Mouse (Mus musculus) midbrain, embryonic 14.5 days (tissue): ENCODE results near the gene Pin1. TPM values are rescaled to one million over a fixed set of nuclear protein-coding genes. Genes with fewer than 3 reads are reported as not detected.
A peak's percentile ranks its signal among the peaks of the same experiment; 100 is the strongest.
"Not testable (repeated sequence)": the region's sequence is repeated elsewhere in the genome, so short reads cannot be mapped to it uniquely, and the experiment has no call there.

Experiments used
- ATAC-seq: fragments of 200-750 bp; cut with Nextera tagmentation; 2 replicates; pipeline ENCODE4 v1.8.0; 2017; ENCODE audit warnings: moderate number of reproducible peaks, moderate library complexity; ENCODE audit not compliant: low FRiP score, low TSS enrichment
- DNase-seq: peaks from one replicate; pipeline ENCODE4 v3.0.0-alpha.2; 2015
- H3K27ac ChIP-seq: fragments of 300-500 bp; sonication (generic); replicated peaks from 2 replicates; pipeline ENCODE4 v1.5.1; 2014; ENCODE audit warnings: mild to moderate bottlenecking, low read depth, low read length, moderate library complexity
- H3K27me3 ChIP-seq: fragments of 300-500 bp; sonication (generic); 2 replicates; pipeline ENCODE4 v1.6.1; 2014; ENCODE audit warnings: low read length, control low read depth, mixed read lengths; ENCODE audit not compliant: control insufficient read depth, insufficient read depth
- H3K36me3 ChIP-seq: fragments of 300-500 bp; sonication (generic); 2 replicates; pipeline ENCODE4 v1.6.1; 2014; ENCODE audit warnings: low read length, control low read depth; ENCODE audit not compliant: control insufficient read depth, insufficient read depth
- H3K4me1 ChIP-seq: fragments of 300-500 bp; sonication (generic); 2 replicates; pipeline ENCODE4 v1.6.1; 2014; ENCODE audit warnings: mild to moderate bottlenecking, antibody characterized with exemption, low read length, control low read depth; ENCODE audit not compliant: control insufficient read depth, insufficient read depth
- H3K4me2 ChIP-seq: fragments of 300-500 bp; sonication (generic); 2 replicates; pipeline ENCODE4 v1.6.1; 2014; ENCODE audit warnings: mild to moderate bottlenecking, low read length, moderate library complexity
- H3K4me3 ChIP-seq: fragments of 300-500 bp; sonication (generic); replicated peaks from 2 replicates; pipeline ENCODE4 v1.5.1; 2014; ENCODE audit warnings: low read depth, low read length
- H3K9ac ChIP-seq: fragments of 300-500 bp; sonication (generic); replicated peaks from 2 replicates; pipeline ENCODE4 v1.6.1; 2014; ENCODE audit warnings: mild to moderate bottlenecking, low read length, moderate library complexity
- H3K9me3 ChIP-seq: fragments of 300-500 bp; sonication (generic); 2 replicates; pipeline ENCODE4 v1.6.1; 2016; ENCODE audit warnings: low read length, control low read depth, mixed read lengths; ENCODE audit not compliant: control insufficient read depth
- WGBS: fragments of 180-500 bp; shearing (Covaris S2); extraction: QIAGEN DNeasy Blood & Tissue Kit; methylation state at CpG from one replicate; pipeline ENCODE4 v1.1.7; 2014; 5-methylcytosine and 5-hydroxymethylcytosine counted together
- polyA plus RNA-seq: library from polyadenylated mRNA; unstranded; fragments of >200 nt; fragmentation: Nextera tagmentation; extraction: Ambion mirVana; gene quantifications from 2 replicates; pipeline ENCODE4 v1.2.1, GENCODE M21; 2014

Gene Pin1
- polyA plus RNA-seq, result 56.7 and 68.6 TPM in 2 replicates

DNA sequence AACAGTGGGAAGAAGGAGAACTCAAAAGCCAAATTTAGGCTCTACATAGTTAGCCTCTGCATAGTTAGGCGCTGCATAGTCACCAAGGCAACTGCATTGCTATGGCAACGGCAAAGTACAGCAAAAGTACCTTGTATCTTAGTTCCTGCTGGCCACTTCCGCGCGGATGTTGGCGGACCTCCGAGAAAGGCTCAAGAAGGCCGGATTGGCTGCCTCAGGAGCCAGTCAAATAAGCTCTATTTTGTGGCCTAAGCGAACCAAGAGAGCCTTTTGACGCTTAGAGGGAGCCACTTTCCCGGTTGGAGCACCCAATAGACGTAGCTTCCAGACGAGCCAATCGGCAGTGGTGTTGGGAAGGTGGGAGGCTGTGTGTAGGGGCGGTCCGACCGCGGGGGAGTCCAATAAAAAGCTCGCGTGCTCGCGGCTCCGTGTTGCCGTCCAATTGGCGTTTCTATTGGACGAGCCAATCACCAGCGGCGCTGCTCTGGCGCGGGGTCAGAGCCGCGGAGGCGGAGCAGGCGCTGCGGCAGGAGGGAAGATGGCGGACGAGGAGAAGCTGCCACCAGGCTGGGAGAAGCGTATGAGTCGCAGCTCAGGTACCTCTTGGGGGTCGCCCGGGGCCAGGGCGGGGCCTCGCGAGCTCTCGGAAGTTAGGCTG is at the start of gene Pin1:
Gene Pin1, plus strand, starts transcription at position 494 of the 658 bp plus-strand sequence.
- peak; percentile 98 for DNase-seq
- Histone ChIP-seq H3K27ac (peak within 1 kb of the TSS; percentile 53), H3K4me2 (peak within 1 kb of the TSS; percentile 75), H3K4me1 (peaks cover 17% of the 10 kb centered on the region), H3K9ac (peak within 1 kb of the TSS; percentile 73), H3K4me3 (peak within 1 kb of the TSS; percentile 96), H3K27me3 (no peaks in the 10 kb centered on the region), H3K36me3 (peaks cover 58% of the 10 kb centered on the region), H3K9me3 (no peaks in the 10 kb centered on the region)
- ATAC-seq, result peak; percentile 99
- WGBS, result under 1% methylated on average over 45 of the region's 45 CpGs

DNA sequence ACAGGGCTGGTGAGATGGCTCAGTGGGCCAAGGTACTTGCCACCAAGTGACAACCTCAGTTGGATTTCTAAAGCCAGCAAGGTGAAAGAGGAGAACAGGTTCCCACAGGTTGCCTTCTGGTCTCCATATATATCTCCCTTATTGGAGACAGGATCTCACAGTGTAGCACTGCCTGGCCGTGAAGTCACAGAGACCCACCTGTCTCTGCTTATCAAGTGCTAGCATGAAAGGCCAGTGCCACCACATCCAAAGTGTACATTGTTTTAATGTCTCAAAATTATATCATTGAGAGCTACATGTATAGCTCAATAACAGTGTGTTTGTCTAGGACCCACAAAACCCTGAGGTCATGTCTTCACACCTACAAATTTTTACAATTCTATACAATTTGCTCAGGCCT is 45.6 kb upstream of the Pin1 start:
- 0 out of 2 replicates have a peak overlapping the region, but pooled peaks have one; percentile 97 for H3K27ac ChIP-seq
- peaks cover 9% of the 10 kb centered on the region; the same call in 1 of the 2 replicates for H3K4me1 ChIP-seq
- no peaks in the 10 kb centered on the region for H3K27me3 ChIP-seq
- H3K4me2 ChIP-seq, result peak overlapping the region; percentile 64
- DNase-seq, result no peak
- H3K36me3 ChIP-seq, result peaks cover 11% of the 10 kb centered on the region
- H3K4me3 ChIP-seq, result peak overlapping the region; percentile 53; the same call in 1 of the 2 replicates
- H3K9me3 ChIP-seq, result 0 out of 2 replicates have a peak, but pooled peaks cover 3% of the 10 kb centered on the region
- 100% methylated on average over 1 of the region's 1 CpGs for WGBS
- no peak for ATAC-seq
- peak overlapping the region; percentile 86 for H3K9ac ChIP-seq

DNA sequence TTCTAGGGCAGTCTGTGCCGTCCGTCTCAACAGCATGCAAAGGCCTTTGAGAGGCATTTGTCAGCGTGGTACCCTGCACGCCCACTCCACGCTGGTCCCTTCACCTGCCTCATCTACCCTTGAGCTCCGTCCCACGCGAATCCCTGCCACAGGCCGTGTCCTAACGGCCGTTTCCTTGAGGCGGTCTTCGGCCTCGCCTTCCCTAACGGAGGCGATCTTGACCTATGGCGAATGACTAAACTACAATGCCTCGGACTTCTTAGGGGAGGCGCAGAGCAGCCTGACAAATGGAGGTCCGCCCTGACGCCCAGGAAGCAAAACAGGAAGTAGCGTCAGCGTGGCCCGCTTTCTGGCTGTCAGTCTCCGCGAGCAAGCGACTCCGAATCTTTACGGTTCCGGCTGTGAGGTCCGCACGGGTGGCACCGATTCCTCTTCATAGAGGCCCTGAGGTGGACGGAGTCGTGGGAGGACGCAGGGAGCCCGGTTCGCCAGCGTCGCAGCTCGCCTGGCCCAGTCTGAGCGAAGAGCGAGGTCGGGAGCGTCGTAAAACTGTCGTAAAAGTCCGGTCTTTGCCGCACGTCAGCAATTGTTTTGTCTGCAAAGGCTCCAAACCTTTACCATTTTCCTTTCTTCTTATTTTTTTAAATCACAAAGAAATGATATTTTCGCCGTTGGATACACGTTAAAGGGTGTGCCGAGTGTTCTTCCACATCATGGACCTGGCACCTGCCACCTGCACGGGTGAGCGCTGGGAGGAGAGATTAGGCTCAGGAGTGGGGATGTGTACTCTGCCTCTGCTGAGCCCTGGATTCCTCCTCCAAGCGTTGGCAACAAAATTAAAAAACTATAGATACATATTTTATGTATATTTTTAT is 44.6 kb upstream of the Pin1 start:
- Histone ChIP-seq H3K27me3 (no peaks in the 10 kb centered on the region), H3K4me1 (peaks cover 9% of the 10 kb centered on the region; the same call in 1 of the 2 replicates), H3K4me3 (peak overlapping the region; percentile 53), H3K27ac (peak overlapping the region; percentile 97), H3K36me3 (peaks cover 4% of the 10 kb centered on the region; the same call in 1 of the 2 replicates), H3K4me2 (peak overlapping the region; percentile 64), H3K9ac (peak overlapping the region; percentile 86), H3K9me3 (0 out of 2 replicates have a peak, but pooled peaks cover 3% of the 10 kb centered on the region)
- DNase-seq (peak; percentile 96), ATAC-seq (peak; percentile 92)
- under 1% methylated on average over 57 of the region's 57 CpGs for WGBS

DNA sequence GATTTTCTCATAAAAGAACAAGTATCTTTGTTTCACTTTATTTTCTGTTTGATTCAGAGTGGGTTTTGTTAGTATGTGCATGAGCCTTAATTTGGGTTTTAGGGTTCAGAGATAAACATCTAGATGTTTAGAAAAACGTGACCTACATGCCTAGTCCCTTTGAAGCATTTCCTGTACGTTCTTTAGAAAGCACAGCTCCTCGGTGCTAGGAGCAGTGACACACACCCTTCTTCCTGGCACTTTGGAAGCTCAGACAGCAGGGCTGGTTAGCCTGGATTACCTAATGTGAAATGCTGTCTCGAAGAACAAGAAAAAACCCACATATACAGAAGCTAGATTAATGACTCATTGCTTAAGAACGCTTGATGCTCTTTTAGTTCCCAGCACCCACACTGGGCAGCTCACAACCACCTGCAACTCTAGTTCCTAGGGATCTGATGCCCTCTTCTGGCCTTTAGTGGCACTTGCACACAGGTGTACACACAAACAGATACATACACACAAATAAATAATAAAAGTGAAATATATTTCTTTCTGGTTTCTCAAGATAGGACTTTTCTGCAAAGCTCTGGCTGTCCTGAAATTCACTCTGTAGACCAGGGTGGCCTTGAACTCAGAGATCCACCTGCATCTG is 41.9 kb upstream of the Pin1 start:
- Histone ChIP-seq H3K4me2 (no peak overlapping the region), H3K36me3 (no peaks in the 10 kb centered on the region; the same call in 1 of the 2 replicates), H3K4me3 (no peak overlapping the region), H3K27me3 (no peaks in the 10 kb centered on the region), H3K27ac (no peak overlapping the region), H3K9ac (no peak overlapping the region), H3K4me1 (peaks cover 9% of the 10 kb centered on the region; the same call in 1 of the 2 replicates), H3K9me3 (0 out of 2 replicates have a peak, but pooled peaks cover 3% of the 10 kb centered on the region)
- ATAC-seq, result no peak
- no peak for DNase-seq
- 91% methylated on average over 5 of the region's 5 CpGs for WGBS

DNA sequence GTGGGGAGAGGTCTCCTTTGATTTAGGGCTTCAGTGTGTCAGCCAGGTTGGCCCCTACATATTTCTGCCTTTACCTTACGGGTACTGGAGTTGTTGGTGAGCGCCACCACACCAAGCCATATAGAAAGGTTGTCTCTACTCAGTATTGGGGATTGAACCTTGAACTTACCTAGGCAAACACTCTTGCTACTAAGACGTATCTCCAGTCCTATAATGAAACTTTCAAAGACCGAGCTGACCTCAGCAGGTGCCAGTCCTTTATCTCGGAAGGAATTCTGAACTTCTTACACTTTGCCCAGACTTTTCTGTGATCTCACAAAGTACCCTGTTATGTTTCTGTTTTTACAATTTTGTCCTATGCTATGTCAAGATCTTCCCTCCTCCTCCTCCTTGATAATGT is 39.9 kb upstream of the Pin1 start:
- Histone ChIP-seq H3K27me3 (no peaks in the 10 kb centered on the region), H3K4me3 (no peak overlapping the region), H3K9ac (no peak overlapping the region), H3K27ac (no peak overlapping the region), H3K36me3 (peaks cover 4% of the 10 kb centered on the region; the same call in 1 of the 2 replicates), H3K9me3 (0 out of 2 replicates have a peak, but pooled peaks cover 3% of the 10 kb centered on the region), H3K4me1 (0 out of 2 replicates have a peak, but pooled peaks cover 2% of the 10 kb centered on the region), H3K4me2 (no peak overlapping the region)
- ATAC-seq (no peak), DNase-seq (no peak)
- 84% methylated on average over 5 of the region's 5 CpGs for WGBS

DNA sequence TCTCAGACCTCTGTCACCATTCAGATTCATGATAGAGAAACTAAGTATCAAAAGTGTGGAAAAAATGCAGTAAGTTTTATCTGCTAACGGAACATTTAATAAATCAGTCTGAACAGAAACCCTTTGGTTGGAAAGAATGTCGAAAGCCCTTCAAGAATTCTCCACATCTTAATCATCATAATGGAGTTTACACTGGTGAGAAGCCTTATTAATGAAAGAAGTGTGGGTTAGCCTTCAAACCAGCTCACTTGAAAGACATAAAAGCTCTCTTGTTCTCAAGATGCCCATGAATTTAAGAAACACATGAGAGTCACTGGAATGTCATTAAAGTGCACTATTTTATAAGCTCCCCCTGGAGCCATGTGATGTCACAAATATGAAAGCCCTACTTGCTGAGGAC is 35.2 kb upstream of the Pin1 start:
- no peak overlapping the region for H3K9ac ChIP-seq
- H3K27ac ChIP-seq, result no peak overlapping the region
- H3K36me3 ChIP-seq, result peaks cover 15% of the 10 kb centered on the region
- H3K4me3 ChIP-seq, result no peak overlapping the region
- no peak overlapping the region for H3K4me2 ChIP-seq
- WGBS, result 94% methylated on average over 2 of the region's 2 CpGs
- H3K27me3 ChIP-seq, result no peaks in the 10 kb centered on the region
- no peak for ATAC-seq
- H3K4me1 ChIP-seq, result no peaks in the 10 kb centered on the region
- H3K9me3 ChIP-seq, result no peaks in the 10 kb centered on the region
- no peak for DNase-seq

DNA sequence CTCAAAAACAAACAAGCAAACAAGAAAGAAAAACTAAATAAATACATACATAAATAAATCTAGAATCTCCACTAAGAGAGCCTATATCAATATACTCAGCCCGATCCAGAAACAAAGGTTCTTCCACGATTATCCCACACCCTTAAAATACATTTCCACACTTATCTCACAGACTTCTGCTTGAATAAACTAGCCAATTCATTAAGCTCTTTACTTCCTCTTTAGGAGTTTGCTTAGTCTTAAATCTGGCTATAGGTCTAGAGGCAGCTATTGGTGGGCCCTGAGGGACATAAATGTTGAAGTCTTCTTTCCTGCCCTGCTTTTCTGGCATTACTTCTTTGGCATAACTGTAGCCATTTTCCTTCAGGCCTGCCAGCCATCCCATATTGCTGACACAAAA is 20.6 kb upstream of the Pin1 start:
- H3K27ac ChIP-seq, result no peak overlapping the region
- no peak for DNase-seq
- WGBS, result 94% methylated on average over 2 of the region's 2 CpGs

DNA sequence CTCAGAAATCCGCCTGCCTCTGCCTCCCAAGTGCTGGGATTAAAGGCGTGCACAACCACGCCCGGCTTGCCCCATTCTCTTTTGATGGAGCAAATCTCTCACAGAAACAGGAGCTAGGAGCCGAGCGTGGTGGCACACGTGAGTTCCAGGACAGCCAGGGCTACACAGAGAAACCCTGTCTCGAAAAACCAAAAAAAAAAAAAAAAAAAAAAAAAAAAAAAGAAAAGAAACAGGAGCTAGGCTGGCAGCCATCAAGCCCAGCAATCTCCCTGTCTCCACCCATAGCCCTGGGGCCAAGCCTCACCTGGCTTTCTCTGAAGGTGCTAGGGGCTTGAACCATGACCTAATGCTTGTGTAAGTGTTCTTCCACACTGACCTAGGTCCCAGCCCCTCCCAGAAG is 16.2 kb upstream of the Pin1 start:
- peaks cover 26% of the 10 kb centered on the region for H3K36me3 ChIP-seq
- H3K4me1 ChIP-seq, H3K9me3 ChIP-seq, ATAC-seq, H3K27me3 ChIP-seq, H3K27ac ChIP-seq, H3K4me2 ChIP-seq, H3K9ac ChIP-seq, DNase-seq, H3K4me3 ChIP-seq: not testable (repeated sequence)
- 93% methylated on average over 8 of the region's 8 CpGs for WGBS

More for the DNA sequence above, 20.6 kb upstream of the Pin1 start:
- no peak overlapping the region for H3K4me3 ChIP-seq
- H3K4me1 ChIP-seq, result no peaks in the 10 kb centered on the region
- no peaks in the 10 kb centered on the region for H3K9me3 ChIP-seq
- no peak overlapping the region for H3K9ac ChIP-seq
- H3K27me3 ChIP-seq, result no peaks in the 10 kb centered on the region
- no peaks in the 10 kb centered on the region for H3K36me3 ChIP-seq
- no peak overlapping the region for H3K4me2 ChIP-seq
- ATAC-seq, result no peak
